Mouse (Mus musculus) ES-E14 (cell line): ENCODE data around the gene Ksr1.

Experiments used
- CHD2 ChIP-seq: IDR thresholded peaks from 2 replicates; pipeline ENCODE4 v1.6.1; 2014; ENCODE audit warnings: mild to moderate bottlenecking, low read depth, low read length, inconsistent platforms
- HCFC1 ChIP-seq: IDR thresholded peaks from 2 replicates; pipeline ENCODE4 v1.6.1; 2012; ENCODE audit warnings: low read length, inconsistent platforms, borderline replicate concordance; ENCODE audit not compliant: insufficient read depth
- MAFK ChIP-seq: IDR thresholded peaks from 2 replicates; pipeline ENCODE4 v1.6.1; 2014; ENCODE audit warnings: mild to moderate bottlenecking, low read depth, low read length, inconsistent platforms; ENCODE audit not compliant: insufficient read depth
- ZC3H11A ChIP-seq: IDR thresholded peaks from 2 replicates; pipeline ENCODE4 v1.6.1; 2012; ENCODE audit warnings: low read depth, mild to moderate bottlenecking, inconsistent platforms, low read length, borderline replicate concordance
- ZNF384 ChIP-seq: IDR thresholded peaks from 2 replicates; pipeline ENCODE4 v1.6.1; 2012; ENCODE audit warnings: low read depth, low read length, inconsistent platforms

DNA sequence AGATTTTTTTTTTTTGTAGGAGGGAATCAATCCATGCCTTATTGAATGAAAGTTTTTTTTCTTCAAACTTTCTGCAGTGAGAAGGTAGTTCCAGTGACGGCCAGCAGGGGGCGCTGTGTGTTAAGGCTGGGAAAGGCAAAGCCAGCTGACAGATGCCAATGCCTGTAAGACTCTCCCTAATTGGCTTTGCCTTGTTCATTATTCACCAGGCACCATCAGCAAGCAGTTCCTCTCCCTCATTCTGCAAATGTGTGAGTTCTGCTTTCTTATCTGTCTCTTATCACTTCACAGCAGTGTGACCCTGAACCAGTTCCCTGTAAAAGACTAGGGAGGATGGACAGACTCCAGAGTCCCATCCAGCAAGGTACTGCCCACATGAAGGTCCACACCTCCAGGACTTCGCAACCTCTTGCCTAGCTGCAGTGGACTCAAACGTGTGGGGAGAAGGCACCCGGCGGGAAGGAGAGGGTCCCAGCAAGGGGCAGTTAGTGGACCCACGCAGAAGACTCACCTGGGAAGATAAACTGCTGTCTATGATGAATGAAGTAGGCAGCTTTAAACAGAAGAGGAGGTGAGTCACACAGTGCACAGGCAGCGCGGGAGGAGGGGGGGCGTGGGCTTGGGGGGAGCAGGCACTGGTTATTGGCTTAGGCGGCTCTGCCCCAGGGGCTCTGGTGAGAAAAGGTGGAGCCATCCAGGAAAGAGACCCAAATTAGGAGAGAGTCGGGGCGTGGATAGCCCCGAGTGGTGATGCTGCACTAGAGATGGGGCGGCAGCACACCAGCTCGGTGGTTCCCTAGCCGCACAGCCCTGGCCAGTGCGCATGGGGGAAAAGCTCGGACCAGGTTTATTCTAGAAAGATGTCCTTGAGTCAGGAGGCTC is 115.4 kb downstream of the Ksr1 start:
- TF ChIP-seq ZC3H11A (peak; percentile 82), HCFC1 (no peak), ZNF384 (peak; percentile 75; the same call in 1 of the 2 replicates), MAFK (no peak), CHD2 (no peak)
